Mouse (Mus musculus) left cerebral cortex, adult 8-10 months (tissue): ENCODE results near the gene Lcat. TPM values are rescaled to one million over a fixed set of nuclear protein-coding genes. Genes with fewer than 3 reads are reported as not detected.
A peak's percentile ranks its signal among the peaks of the same experiment; 100 is the strongest.
"Not testable (repeated sequence)": the region's sequence is repeated elsewhere in the genome, so short reads cannot be mapped to it uniquely, and the experiment has no call there.

Experiments
- DNase-seq, 2 experiments: peaks; one replicate each; pipeline ENCODE4 v3.0.0; 2022; ENCODE audit warnings: low spot score in 2 of 2
- total RNA-seq, 4 experiments: library from RNA; stranded (reverse); gene quantifications; 2 replicates each; pipeline ENCODE4 v1.2.4; 2022

Gene Lcat
- total RNA-seq: 10 to 100 TPM; 19.5 to 27.1 (median 23.5) TPM

- no peak for DNase-seq
Measured at GRCm38 (mm10) chr8:105943321-105943739, at the start of gene Lcat. Lcat (minus strand) TSS chr8:105943382.

- DNase-seq: no peak
Measured at GRCm38 (mm10) chr8:105992499-105992898, 49.3 kb upstream of the Lcat start.

- no peak for DNase-seq
Measured at GRCm38 (mm10) chr8:105991546-105991945, 48.4 kb upstream of the Lcat start.

- DNase-seq: peak in 1 of 2 experiments; percentile 23
Measured at GRCm38 (mm10) chr8:105990856-105991387, 47.7 kb upstream of the Lcat start, which contains the start of gene Dus2. Dus2 (plus strand) TSS chr8:105991337.

GRCm38 (mm10) chr8:105988546-105988945 lies 45.4 kb upstream of the Lcat start:
- no peak for DNase-seq

GRCm38 (mm10) chr8:105983406-105983805 lies 40.2 kb upstream of the Lcat start:
- DNase-seq: not testable (repeated sequence)

GRCm38 (mm10) chr8:105981146-105981545 lies 38.0 kb upstream of the Lcat start:
- no peak for DNase-seq

GRCm38 (mm10) chr8:105979325-105979724 lies 36.1 kb upstream of the Lcat start, which contains the start of gene Dpep3:
Dpep3 (minus strand) TSS chr8:105979429.
- DNase-seq: no peak

GRCm38 (mm10) chr8:105975363-105975762 lies 32.2 kb upstream of the Lcat start:
- no peak for DNase-seq

GRCm38 (mm10) chr8:105971019-105971720 lies 28.0 kb upstream of the Lcat start:
- DNase-seq: no peak

- DNase-seq: no peak
Measured at GRCm38 (mm10) chr8:105969367-105969766, 26.2 kb upstream of the Lcat start.

- DNase-seq: no peak
Measured at GRCm38 (mm10) chr8:105966692-105967311, 23.6 kb upstream of the Lcat start.

GRCm38 (mm10) chr8:105965905-105966341 lies 22.7 kb upstream of the Lcat start, which contains the start of gene Slc12a4:
Slc12a4 (minus strand) TSS chr8:105966097.
- DNase-seq: no peak

- no peak for DNase-seq
Measured at GRCm38 (mm10) chr8:105965266-105965904, 22.2 kb upstream of the Lcat start.

GRCm38 (mm10) chr8:105964506-105965265 lies 21.5 kb upstream of the Lcat start:
- DNase-seq: no peak

- no peak for DNase-seq
Measured at GRCm38 (mm10) chr8:105961536-105961935, 18.4 kb upstream of the Lcat start.

- DNase-seq: no peak
Measured at GRCm38 (mm10) chr8:105961101-105961500, 17.9 kb upstream of the Lcat start.

GRCm38 (mm10) chr8:105959350-105959749 lies 16.2 kb upstream of the Lcat start:
- DNase-seq: no peak

GRCm38 (mm10) chr8:105957813-105958212 lies 14.6 kb upstream of the Lcat start:
- no peak for DNase-seq

- DNase-seq: no peak
Measured at GRCm38 (mm10) chr8:105956556-105956955, 13.4 kb upstream of the Lcat start.

GRCm38 (mm10) chr8:105951057-105951659 lies 8.0 kb upstream of the Lcat start:
- no peak for DNase-seq
